ENCODE assay signal across 23 mouse cellular contexts in the genomic region with DNA sequence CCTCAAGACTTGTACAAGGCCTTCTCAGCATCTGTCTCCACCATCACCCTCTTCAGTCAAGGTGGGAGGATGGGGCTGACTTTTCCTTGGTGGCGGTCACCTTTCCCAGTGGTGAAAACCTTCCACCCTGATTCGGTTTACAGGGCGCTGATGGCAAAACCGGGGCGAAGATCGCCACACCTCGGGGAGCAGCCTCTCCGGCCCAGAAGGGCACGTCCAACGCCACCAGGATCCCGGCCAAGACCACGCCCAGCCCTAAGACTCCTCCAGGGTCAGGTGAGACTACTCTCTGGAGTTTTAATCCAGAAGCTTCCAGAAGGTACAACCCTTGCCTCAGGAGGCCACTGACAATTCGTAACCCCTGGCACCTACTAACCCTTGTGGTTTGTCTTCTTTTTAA.
DNase-seq lines count a peak whose midpoint lies in the region; ATAC-seq and TF ChIP-seq lines count a peak whose summit lies in the region.
"Had no signal": no experiment of that assay in that cellular context is flagged by ENCODE, and none has a peak within 500 bp of the region (broad histone marks: within the 10 kb centered on the region; RNA-seq: fewer than 3 reads in every experiment).

No protein-coding gene starts in this region.

- H3K27me3 ChIP-seq in E14TG2a.4 (ENCODE audit: insufficient read depth, low read length), result no peaks in the 10 kb centered on the region
- H3K27me3 ChIP-seq in stomach, postnatal 0 days (ENCODE audit: control insufficient read depth, insufficient read depth, low read length), result no peaks in the 10 kb centered on the region

- peak overlapping the region; percentile 71 for H3K27ac ChIP-seq in brown adipose tissue, adult 24 weeks (replicated peaks; ENCODE audit: low read depth, low read length)
- H3K27ac ChIP-seq in stomach, postnatal 0 days (replicated peaks), result no peak overlapping the region
- H3K27ac ChIP-seq: heart, embryonic 15.5 days; hindbrain, embryonic 10.5 days; hindbrain, embryonic 13.5 days; intestine, embryonic 15.5 days had no signal

- TF ChIP-seq EP300 in stomach, postnatal 0 days (optimal IDR thresholded peaks at IDR 0.05), result no peak

- H3K9ac ChIP-seq in stomach, postnatal 0 days (ENCODE audit: low read length), result no peak overlapping the region
- H3K9ac ChIP-seq: forebrain, postnatal 0 days; heart, embryonic 12.5 days; heart, embryonic 15.5 days; hindbrain, embryonic 13.5 days; intestine, embryonic 15.5 days had no signal

- H3K36me3 ChIP-seq in E14TG2a.4 (ENCODE audit: insufficient read depth, low read length), result peaks cover 26% of the 10 kb centered on the region
- H3K36me3 ChIP-seq in stomach, postnatal 0 days (ENCODE audit: control insufficient read depth, insufficient read depth, low read length), result no peaks in the 10 kb centered on the region
- H3K36me3 ChIP-seq: heart, embryonic 12.5 days; heart, embryonic 15.5 days; hindbrain, embryonic 10.5 days; intestine, embryonic 15.5 days had no signal

- H3K4me3 ChIP-seq in E14TG2a.4 (replicated peaks; ENCODE audit: low read length), result 0 out of 2 replicates have a peak overlapping the region, but pooled peaks have one; percentile 23
- no peak overlapping the region for H3K4me3 ChIP-seq in brown adipose tissue, adult 24 weeks (ENCODE audit: insufficient read depth, low read depth, low read length)
- no peak overlapping the region for H3K4me3 ChIP-seq in stomach, postnatal 0 days (ENCODE audit: low read depth, low read length)
- H3K4me3 ChIP-seq: heart, embryonic 12.5 days; heart, embryonic 15.5 days; hindbrain, embryonic 10.5 days; hindbrain, embryonic 13.5 days; intestine, embryonic 15.5 days had no signal

- WGBS in stomach, postnatal 0 days, result 81% methylated on average over 13 of the region's 13 CpGs

- no peak for ATAC-seq in stomach, postnatal 0 days (ENCODE audit: low FRiP score, low TSS enrichment)
- ATAC-seq: activated CD4-positive, CD25-positive, alpha-beta regulatory T cell, adult 4 months; CD4-positive, CD25-positive, alpha-beta regulatory T cell, adult 4 months; forebrain, embryonic 14.5 days; forebrain, postnatal 0 days; hindbrain, embryonic 16.5 days; intestine, embryonic 15.5 days had no signal

- no peaks in the 10 kb centered on the region for H3K9me3 ChIP-seq in E14TG2a.4 (ENCODE audit: low read length)
- no peaks in the 10 kb centered on the region for H3K9me3 ChIP-seq in stomach, postnatal 0 days (ENCODE audit: control insufficient read depth, low read length)
- H3K9me3 ChIP-seq: heart, embryonic 12.5 days; heart, embryonic 15.5 days; hindbrain, embryonic 10.5 days; hindbrain, embryonic 13.5 days; intestine, embryonic 15.5 days had no signal

- H3K4me2 ChIP-seq in stomach, postnatal 0 days (replicated peaks; ENCODE audit: low read depth), result no peak overlapping the region
- H3K4me2 ChIP-seq: heart, embryonic 12.5 days; heart, embryonic 15.5 days; hindbrain, embryonic 13.5 days; intestine, embryonic 15.5 days had no signal

- H3K4me1 ChIP-seq in E14TG2a.4 (replicated peaks; ENCODE audit: low read depth, low read length), result peaks cover 96% of the 10 kb centered on the region
- H3K4me1 ChIP-seq in brown adipose tissue, adult 24 weeks (ENCODE audit: control insufficient read depth, insufficient read depth, insufficient read length, low read length), result peaks cover 8% of the 10 kb centered on the region
- H3K4me1 ChIP-seq in stomach, postnatal 0 days (replicated peaks; ENCODE audit: control insufficient read depth, insufficient read depth), result no peaks in the 10 kb centered on the region

- DNase-seq in adrenal gland, postnatal 14 days, result peak; percentile 62
- no peak for DNase-seq in adrenal gland, postnatal 4 days (ENCODE audit: low spot score in 2 of 2)
- DNase-seq in stomach, postnatal 0 days (ENCODE audit: low spot score), result peak; percentile 32
- no peak for DNase-seq in heart, adult 18-20 months
- DNase-seq: cerebellum, adult 18-20 months; cerebellum, adult 9-10 months; cerebellum, postnatal 14 days; forebrain, postnatal 0 days; gastrocnemius, postnatal 10 days; gastrocnemius, postnatal 36 days; kidney, adult 11 months; kidney, adult 9 months had no signal

- TF ChIP-seq CTCF in E14TG2a.4 (conservative IDR thresholded peaks at IDR 0.05; ENCODE audit: low read length), result no peak
- TF ChIP-seq CTCF in stomach, postnatal 0 days (IDR thresholded peaks at IDR 0.05; ENCODE audit: low read depth), result no peak

Comparison
In these comparisons a context has a peak if more than half of its experiments do, and no peak if none do; other contexts are left out.
1. DNase-seq: peak in adrenal gland, postnatal 14 days (single experiment) and stomach, postnatal 0 days (single experiment); none in adrenal gland, postnatal 4 days (0 of 2) and heart, adult 18-20 months (0 of 2).